Mouse (Mus musculus) thymus, adult 2 months (tissue): ENCODE data around the gene Pltp. TPM values are rescaled to one million over a fixed set of nuclear protein-coding genes. Genes with fewer than 3 reads are reported as not detected.

Source experiments
- DNase-seq: peaks from one replicate; pipeline ENCODE4 v3.0.0; 2021
- H3K27ac ChIP-seq: fragments of 200-500 bp; 2 replicates; pipeline ENCODE4 v1.5.1; 2012; ENCODE audit warnings: low read length, control low read depth; ENCODE audit not compliant: control insufficient read depth, insufficient read depth
- H3K27me3 ChIP-seq: fragments of 200-500 bp; 2 replicates; pipeline ENCODE4 v1.6.1; 2012; ENCODE audit warnings: mild to moderate bottlenecking, low read length, moderate library complexity, mixed read lengths; ENCODE audit not compliant: control insufficient read depth, insufficient read depth
- H3K36me3 ChIP-seq: fragments of 200-500 bp; 2 replicates; pipeline ENCODE4 v1.6.1; 2012; ENCODE audit warnings: mild to moderate bottlenecking, low read length, moderate library complexity; ENCODE audit not compliant: control insufficient read depth, insufficient read depth
- H3K4me1 ChIP-seq: fragments of 200-500 bp; replicated peaks from 2 replicates; pipeline ENCODE4 v1.6.1; 2012; ENCODE audit warnings: low read length; ENCODE audit not compliant: control insufficient read depth, insufficient read depth
- H3K4me3 ChIP-seq: fragments of 200-500 bp; 2 replicates; pipeline ENCODE4 v1.5.1; 2012; ENCODE audit warnings: mild to moderate bottlenecking, low read length, control low read depth, moderate library complexity; ENCODE audit not compliant: control insufficient read depth, insufficient read depth
- CTCF ChIP-seq: fragments of 200-500 bp; IDR thresholded peaks from 2 replicates; pipeline ENCODE4 v1.5.1; 2012; ENCODE audit warnings: mild to moderate bottlenecking, control low read depth, low read length, moderate library complexity, borderline replicate concordance; ENCODE audit not compliant: control insufficient read depth, poor library complexity, insufficient read depth; ENCODE audit errors: extremely low read depth
- POLR2A ChIP-seq: fragments of 200-500 bp; IDR thresholded peaks from 2 replicates; pipeline ENCODE4 v1.6.1; 2012; ENCODE audit warnings: mild to moderate bottlenecking, low read length, control low read depth, moderate library complexity; ENCODE audit not compliant: control insufficient read depth, poor library complexity, insufficient read depth; ENCODE audit errors: extremely low read depth
- WGBS: fragments of 180-500 bp; shearing (Covaris S2); methylation state at CpG from one replicate; pipeline ENCODE4 v1.1.7; 2018; 5-methylcytosine and 5-hydroxymethylcytosine counted together
- polyA plus RNA-seq: library from polyadenylated mRNA; depleted of rRNA; stranded (reverse); fragments of >200 nt; gene quantifications from 2 replicates; pipeline ENCODE4 v1.2.3, GENCODE M21; 2012

Pltp gene
- polyA plus RNA-seq, 1 experiment, result 263 TPM

GRCm38 (mm10) chr2:164832032-164832747 lies 25.3 kb downstream of the Pltp start:
- H3K27ac ChIP-seq, result no peak overlapping the region
- WGBS, result 62% methylated on average over 16 of the region's 16 CpGs

GRCm38 (mm10) chr2:164831029-164831428 lies 26.5 kb downstream of the Pltp start:
- WGBS, result 93% methylated on average over 10 of the region's 10 CpGs
- no peak for TF ChIP-seq POLR2A
- TF ChIP-seq CTCF, result no peak
- Histone ChIP-seq H3K4me1 (peaks cover 20% of the 10 kb centered on the region), H3K27me3 (no peaks in the 10 kb centered on the region), H3K27ac (no peak overlapping the region), H3K4me3 (no peak overlapping the region), H3K36me3 (0 out of 2 replicates have a peak, but pooled peaks cover 1% of the 10 kb centered on the region)
- no peak for DNase-seq

More at GRCm38 (mm10) chr2:164832032-164832747, 25.3 kb downstream of the Pltp start:
- no peaks in the 10 kb centered on the region for H3K27me3 ChIP-seq
- no peak for TF ChIP-seq POLR2A
- no peak for TF ChIP-seq CTCF
- peaks cover 4% of the 10 kb centered on the region; the same call in 1 of the 2 replicates for H3K36me3 ChIP-seq
- H3K4me1 ChIP-seq, result peaks cover 20% of the 10 kb centered on the region
- no peak overlapping the region; the same call in 1 of the 2 replicates for H3K4me3 ChIP-seq
- no peak for DNase-seq

- no peaks in the 10 kb centered on the region for H3K27me3 ChIP-seq
- H3K4me1 ChIP-seq, result peaks cover 8% of the 10 kb centered on the region
- TF ChIP-seq CTCF (no peak), POLR2A (no peak)
- H3K4me3 ChIP-seq, result no peak overlapping the region
- 0 out of 2 replicates have a peak, but pooled peaks cover 3% of the 10 kb centered on the region for H3K36me3 ChIP-seq
- no peak overlapping the region for H3K27ac ChIP-seq
- WGBS, result 100% methylated on average over 1 of the region's 1 CpGs
- DNase-seq, result no peak
These were observed 28.4 kb downstream of the Pltp start for GRCm38 (mm10) chr2:164829090-164829489.

GRCm38 (mm10) chr2:164828437-164828836 lies 29.1 kb downstream of the Pltp start, which contains the start of gene Spata25:
Spata25 (minus strand) TSS chr2:164828537.
- no peak within 1 kb of the TSS for H3K4me3 ChIP-seq
- 96% methylated on average over 6 of the region's 6 CpGs for WGBS
- H3K27me3 ChIP-seq, result no peaks in the 10 kb centered on the region
- H3K27ac ChIP-seq, result no peak within 1 kb of the TSS
- no peak for DNase-seq
- H3K36me3 ChIP-seq, result 0 out of 2 replicates have a peak, but pooled peaks cover 3% of the 10 kb centered on the region
- TF ChIP-seq CTCF (no peak), POLR2A (no peak)
- peaks cover 8% of the 10 kb centered on the region for H3K4me1 ChIP-seq

- no peak overlapping the region for H3K4me3 ChIP-seq
- H3K27ac ChIP-seq, result no peak overlapping the region
- TF ChIP-seq CTCF (no peak), POLR2A (no peak)
- DNase-seq, result no peak
- 94% methylated on average over 16 of the region's 16 CpGs for WGBS
- H3K4me1 ChIP-seq, result 0 out of 2 replicates have a peak, but pooled peaks cover 2% of the 10 kb centered on the region
- H3K27me3 ChIP-seq, result no peaks in the 10 kb centered on the region
- H3K36me3 ChIP-seq, result 0 out of 2 replicates have a peak, but pooled peaks cover 3% of the 10 kb centered on the region
These were observed 30.2 kb downstream of the Pltp start for GRCm38 (mm10) chr2:164827146-164827850.

- WGBS, result 98% methylated on average over 17 of the region's 17 CpGs
- TF ChIP-seq CTCF, result no peak
- TF ChIP-seq POLR2A, result no peak
- H3K27me3 ChIP-seq, result no peaks in the 10 kb centered on the region
- no peak for DNase-seq
- peaks cover 7% of the 10 kb centered on the region; the same call in 1 of the 2 replicates for H3K36me3 ChIP-seq
- no peak overlapping the region for H3K27ac ChIP-seq
- 0 out of 2 replicates have a peak, but pooled peaks cover 2% of the 10 kb centered on the region for H3K4me1 ChIP-seq
- no peak overlapping the region for H3K4me3 ChIP-seq
These were observed 32.0 kb downstream of the Pltp start for GRCm38 (mm10) chr2:164825521-164825920.
